Mouse (Mus musculus) left cerebral cortex, adult 18-20 months (tissue): Measurements from ENCODE around the gene Mrpl38. TPM values are rescaled to one million over a fixed set of nuclear protein-coding genes. Genes with fewer than 3 reads are reported as not detected.
A peak's percentile ranks its signal among the peaks of the same experiment; 100 is the strongest.
"Not testable (repeated sequence)": the region's sequence is repeated elsewhere in the genome, so short reads cannot be mapped to it uniquely, and the experiment has no call there.

Experiments
- DNase-seq, 2 experiments: peaks; one replicate each; pipeline ENCODE4 v3.0.0; 2021 to 2022; ENCODE audit warnings: low spot score in 2 of 2, mixed read lengths in 1 of 2
- total RNA-seq, 2 experiments: library from RNA; stranded (reverse); gene quantifications; 2 replicates each; pipeline ENCODE4 v1.2.3; 2021

Mrpl38 gene
- total RNA-seq, 2 experiments from 2014 or later, result 61.7 to 66.9 TPM

- DNase-seq, result no peak
These were observed 7.0 kb upstream of the Mrpl38 start for GRCm38 (mm10) chr11:116145481-116146293.

GRCm38 (mm10) chr11:116143468-116143867, 4.8 kb upstream of the Mrpl38 start:
- no peak for DNase-seq

- no peak for DNase-seq
These were observed 3.7 kb upstream of the Mrpl38 start for GRCm38 (mm10) chr11:116142211-116142991.

GRCm38 (mm10) chr11:116138096-116138467, 586 bp downstream of the Mrpl38 start:
- no peak for DNase-seq

GRCm38 (mm10) chr11:116134171-116134570, 4.5 kb downstream of the Mrpl38 start:
- DNase-seq, result no peak

- DNase-seq, result no peak
These were observed 5.2 kb downstream of the Mrpl38 start for GRCm38 (mm10) chr11:116133497-116133896.

GRCm38 (mm10) chr11:116132366-116133333, 6.0 kb downstream of the Mrpl38 start:
- DNase-seq, result no peak

- no peak for DNase-seq
These were observed 7.1 kb downstream of the Mrpl38 start for GRCm38 (mm10) chr11:116131349-116132170.

GRCm38 (mm10) chr11:116130488-116131205, 8.0 kb downstream of the Mrpl38 start, which contains the start of gene Trim65:
Gene Trim65, minus strand, starts transcription at chr11:116131128.
- peak; percentile 84 to 90 for DNase-seq

- no peak for DNase-seq
These were observed 8.6 kb downstream of the Mrpl38 start for GRCm38 (mm10) chr11:116129993-116130487.

- no peak for DNase-seq
These were observed 9.4 kb downstream of the Mrpl38 start for GRCm38 (mm10) chr11:116129091-116129790.

GRCm38 (mm10) chr11:116127986-116128385, 10.7 kb downstream of the Mrpl38 start:
- no peak for DNase-seq

GRCm38 (mm10) chr11:116127156-116127980, 11.3 kb downstream of the Mrpl38 start, which contains the start of gene Trim47:
Gene Trim47, minus strand, starts transcription at chr11:116127210.
- DNase-seq, result no peak

GRCm38 (mm10) chr11:116126261-116126660, 12.4 kb downstream of the Mrpl38 start:
- no peak for DNase-seq

GRCm38 (mm10) chr11:116121731-116122245, 16.9 kb downstream of the Mrpl38 start:
- DNase-seq, result not testable (repeated sequence)

- no peak for DNase-seq
These were observed 20.8 kb downstream of the Mrpl38 start for GRCm38 (mm10) chr11:116117819-116118218.

- DNase-seq, result no peak
These were observed 21.4 kb downstream of the Mrpl38 start for GRCm38 (mm10) chr11:116117241-116117640.
